Mouse (Mus musculus): ENCODE measurements around the gene Myb. TPM values are rescaled to one million over a fixed set of nuclear protein-coding genes. Genes with fewer than 3 reads are reported as not detected.
"Not testable (repeated sequence)": the region's sequence is repeated elsewhere in the genome, so short reads cannot be mapped to it uniquely, and the experiment has no call there.

Gene Myb
- polyA plus RNA-seq, 1 experiment = 82.4 TPM

DNA sequence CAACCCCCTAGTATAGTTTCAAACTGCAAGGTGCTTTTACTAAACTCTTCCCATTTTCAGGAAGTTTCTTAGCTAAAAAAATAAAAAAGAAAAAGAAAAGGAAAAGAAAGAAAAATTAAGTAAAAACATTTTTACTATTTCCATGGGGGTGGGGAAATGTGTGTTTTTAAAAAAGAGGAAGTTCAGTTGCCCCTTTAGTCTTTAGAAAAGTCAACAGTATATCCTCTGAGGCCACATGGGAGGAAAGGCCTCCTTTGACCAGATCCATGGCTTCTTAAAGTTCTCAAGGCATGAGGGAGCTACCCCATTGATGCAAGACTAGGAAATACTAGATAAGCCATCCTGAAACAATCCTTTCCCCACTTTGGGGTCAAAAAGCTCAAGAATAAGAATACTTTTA is 9.5 kb downstream of the Myb start:
- Histone ChIP-seq H3K27ac (ENCODE audit: insufficient read depth, low read depth, low read length) (no peak overlapping the region), H3K4me3 (ENCODE audit: insufficient read depth, low read depth, low read length) (no peak overlapping the region), H3K4me1 (ENCODE audit: control insufficient read depth, insufficient read depth, low read length) (no peaks in the 10 kb centered on the region)
- TF ChIP-seq POLR2A (IDR thresholded peaks at IDR 0.05; ENCODE audit: insufficient read depth, low read depth, low read length) (no peak), CTCF (IDR thresholded peaks at IDR 0.05; ENCODE audit: insufficient read depth, low read depth, low read length) (no peak)

DNA sequence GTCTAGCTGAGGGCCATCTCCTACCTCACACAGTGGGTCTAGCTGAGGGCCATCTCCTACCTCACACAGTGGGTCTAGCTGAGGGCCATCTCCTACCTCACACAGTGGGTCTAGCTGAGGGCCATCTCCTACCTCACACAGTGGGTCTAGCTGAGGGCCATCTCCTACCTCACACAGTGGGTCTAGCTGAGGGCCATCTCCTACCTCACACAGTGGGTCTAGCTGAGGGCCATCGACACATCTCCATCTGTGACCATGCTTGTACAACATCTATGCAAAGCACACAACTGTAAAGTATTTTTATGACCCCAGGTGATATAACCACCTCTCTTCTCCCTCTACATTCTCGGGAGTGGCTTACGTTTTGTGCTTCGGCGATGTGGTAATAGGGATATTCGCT is 10.8 kb downstream of the Myb start:
- H3K27ac ChIP-seq (ENCODE audit: insufficient read depth, low read depth, low read length); H3K4me3 ChIP-seq (ENCODE audit: insufficient read depth, low read depth, low read length): not testable (repeated sequence)
- WGBS = 97% methylated on average over 6 of the region's 6 CpGs

DNA sequence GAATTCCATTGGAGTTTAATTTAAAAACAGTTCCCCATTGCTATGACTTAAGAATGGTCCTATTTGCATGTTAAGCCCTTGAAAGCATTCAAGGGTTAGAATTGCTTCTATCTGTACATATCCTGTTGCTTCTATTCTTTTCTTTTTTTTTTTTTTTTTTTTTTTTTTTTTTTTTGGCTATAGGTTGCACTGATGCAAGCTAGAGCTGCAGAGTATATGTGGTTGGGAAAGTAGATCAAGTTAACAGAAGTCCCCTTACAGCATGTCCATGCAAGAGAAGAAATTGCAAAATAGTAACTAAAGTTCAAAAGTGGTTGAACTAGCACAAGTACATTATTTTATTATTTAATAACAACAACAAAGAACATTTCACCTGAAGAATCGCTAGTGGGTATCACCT is 14.1 kb downstream of the Myb start:
- TF ChIP-seq CTCF (IDR thresholded peaks at IDR 0.05; ENCODE audit: insufficient read depth, low read depth, low read length) = no peak
- TF ChIP-seq POLR2A (IDR thresholded peaks at IDR 0.05; ENCODE audit: insufficient read depth, low read depth, low read length) = no peak
- no peak overlapping the region for H3K4me3 ChIP-seq (ENCODE audit: insufficient read depth, low read depth, low read length)
- WGBS = 98% methylated on average over 1 of the region's 1 CpGs
- H3K27ac ChIP-seq (ENCODE audit: insufficient read depth, low read depth, low read length) = no peak overlapping the region
- peaks cover 6% of the 10 kb centered on the region for H3K4me1 ChIP-seq (ENCODE audit: control insufficient read depth, insufficient read depth, low read length)

More for the DNA sequence above, 10.8 kb downstream of the Myb start:
- not testable (repeated sequence) for H3K4me1 ChIP-seq (ENCODE audit: control insufficient read depth, insufficient read depth, low read length)

DNA sequence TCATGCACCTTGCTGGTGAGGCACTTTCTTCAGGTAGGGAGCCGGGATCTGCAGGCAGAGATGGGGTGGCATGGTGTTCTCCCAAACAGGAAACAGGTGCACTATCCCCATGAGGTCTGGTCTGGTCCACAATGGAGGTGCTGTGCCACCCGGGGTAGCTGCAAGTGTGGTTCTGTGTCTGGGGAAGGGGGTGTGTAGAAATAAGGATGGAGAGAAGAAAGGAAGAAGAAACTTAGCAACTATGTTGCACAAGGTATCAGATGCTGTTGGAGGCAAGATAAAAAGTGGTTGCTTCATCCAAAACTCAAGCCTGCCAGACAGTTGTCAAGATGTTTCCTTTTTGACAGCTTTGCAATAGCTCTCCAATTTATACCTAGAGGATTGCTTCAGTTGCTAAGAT is 14.5 kb downstream of the Myb start:
- H3K4me1 ChIP-seq (ENCODE audit: control insufficient read depth, insufficient read depth, low read length) = peaks cover 6% of the 10 kb centered on the region
- no peak overlapping the region for H3K4me3 ChIP-seq (ENCODE audit: insufficient read depth, low read depth, low read length)
- 93% methylated on average over 2 of the region's 2 CpGs for WGBS

DNA sequence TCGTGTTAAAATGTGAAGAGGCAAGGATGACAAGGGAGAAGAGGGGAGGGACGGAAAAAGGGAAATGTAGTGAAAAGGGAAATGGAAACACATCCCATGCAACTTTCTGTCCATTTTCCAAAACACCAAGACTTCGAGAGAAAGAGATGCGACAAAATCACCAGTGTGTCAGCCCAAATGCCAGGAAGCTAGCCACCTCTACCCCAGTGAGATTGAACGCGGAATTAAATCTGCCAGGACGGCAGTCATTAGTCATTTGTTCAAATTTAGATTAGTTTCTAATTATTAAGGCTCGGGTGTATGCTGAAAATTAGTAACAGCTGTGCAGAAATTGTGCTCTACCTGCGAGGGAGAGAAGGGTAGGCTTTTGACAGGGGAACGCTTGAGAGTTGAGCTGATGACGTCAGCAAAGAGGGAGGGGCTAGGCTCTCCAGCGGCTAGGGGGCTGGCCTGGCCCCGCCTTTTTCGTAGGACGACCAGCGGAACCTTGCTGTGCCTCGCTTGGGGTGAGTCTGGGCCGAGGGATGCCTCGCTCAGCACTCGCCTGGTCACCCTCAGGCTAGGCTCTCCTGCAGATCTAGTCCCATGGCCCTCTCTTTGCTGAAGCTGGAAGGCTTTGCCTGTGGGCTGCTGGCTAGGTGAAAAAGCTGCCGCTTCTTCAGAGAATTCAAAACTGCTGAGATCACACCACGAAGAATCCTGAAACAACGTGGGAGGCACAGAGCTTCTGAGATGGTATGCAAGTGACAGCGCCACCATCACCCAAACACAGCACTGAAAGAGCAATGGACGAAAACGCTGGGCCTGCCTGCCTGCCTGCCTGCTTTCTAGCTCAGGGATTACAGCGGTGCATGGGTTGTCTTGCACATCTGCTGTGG is 15.9 kb downstream of the Myb start:
- Histone ChIP-seq H3K4me3 (ENCODE audit: insufficient read depth, low read depth, low read length) (peak overlapping the region; percentile 46), H3K27ac (ENCODE audit: insufficient read depth, low read depth, low read length) (no peak overlapping the region), H3K4me1 (ENCODE audit: control insufficient read depth, insufficient read depth, low read length) (peaks cover 6% of the 10 kb centered on the region)
- WGBS = 12% methylated on average over 27 of the region's 27 CpGs
- TF ChIP-seq POLR2A (IDR thresholded peaks at IDR 0.05; ENCODE audit: insufficient read depth, low read depth, low read length) (no peak; the same call in 1 of the 2 replicates), CTCF (IDR thresholded peaks at IDR 0.05; ENCODE audit: insufficient read depth, low read depth, low read length) (no peak)

More for the DNA sequence above, 14.5 kb downstream of the Myb start:
- no peak overlapping the region for H3K27ac ChIP-seq (ENCODE audit: insufficient read depth, low read depth, low read length)
- TF ChIP-seq POLR2A (IDR thresholded peaks at IDR 0.05; ENCODE audit: insufficient read depth, low read depth, low read length) (no peak), CTCF (IDR thresholded peaks at IDR 0.05; ENCODE audit: insufficient read depth, low read depth, low read length) (no peak)

DNA sequence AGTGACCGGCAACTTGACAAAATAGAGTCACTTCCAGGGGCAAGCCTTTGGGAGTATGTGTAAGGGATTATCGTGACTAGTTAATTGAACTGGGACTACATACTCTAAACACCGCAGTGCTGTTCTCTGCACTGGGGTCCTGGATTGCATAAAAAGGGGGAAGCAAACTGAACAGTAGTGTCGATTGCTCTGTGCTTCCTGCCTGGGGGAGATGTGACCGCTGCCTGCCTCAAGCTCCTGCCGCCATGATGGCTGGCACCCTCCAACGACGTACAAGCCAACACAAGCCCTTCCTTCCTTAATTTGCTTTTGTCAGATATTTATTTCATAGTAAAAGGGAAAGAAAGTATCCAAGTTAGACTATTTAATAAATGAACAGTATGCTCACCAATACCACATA is 25.5 kb downstream of the Myb start:
- H3K4me3 ChIP-seq (ENCODE audit: insufficient read depth, low read depth, low read length) = no peak overlapping the region
- H3K27ac ChIP-seq (ENCODE audit: insufficient read depth, low read depth, low read length) = no peak overlapping the region
- H3K4me1 ChIP-seq (ENCODE audit: control insufficient read depth, insufficient read depth, low read length) = no peaks in the 10 kb centered on the region
- 97% methylated on average over 8 of the region's 8 CpGs for WGBS
- TF ChIP-seq POLR2A (IDR thresholded peaks at IDR 0.05; ENCODE audit: insufficient read depth, low read depth, low read length) (no peak), CTCF (IDR thresholded peaks at IDR 0.05; ENCODE audit: insufficient read depth, low read depth, low read length) (no peak)

DNA sequence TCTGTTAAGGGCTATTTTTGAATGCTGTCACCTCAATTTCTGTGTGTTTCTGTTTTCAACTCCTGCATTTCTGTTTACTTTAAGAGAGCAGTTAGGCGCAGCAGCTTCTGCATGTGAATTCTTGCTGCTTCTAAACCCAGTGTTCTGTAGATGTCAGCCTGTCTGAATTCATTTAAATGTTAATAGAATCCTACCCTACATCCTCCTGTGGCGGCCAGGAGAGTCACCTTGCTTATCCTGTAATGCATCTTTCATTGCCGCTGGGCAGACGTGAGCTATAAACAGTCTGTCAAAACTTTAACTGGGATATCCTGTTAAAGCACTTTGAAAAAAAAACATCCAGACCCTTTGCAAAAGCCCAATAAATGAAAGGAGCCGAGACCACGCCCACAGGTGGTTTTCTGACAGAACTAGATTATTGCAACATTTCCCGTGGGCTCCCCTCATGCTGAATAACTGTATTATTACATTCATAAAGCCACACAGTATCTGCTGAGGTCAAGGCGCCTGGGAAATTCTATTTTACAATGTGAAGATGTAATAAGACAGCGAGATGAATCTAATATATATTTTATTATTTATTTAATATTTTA is 29.8 kb downstream of the Myb start:
- 75% methylated on average over 9 of the region's 9 CpGs for WGBS
- TF ChIP-seq CTCF (IDR thresholded peaks at IDR 0.05; ENCODE audit: insufficient read depth, low read depth, low read length) = no peak
- no peak for TF ChIP-seq POLR2A (IDR thresholded peaks at IDR 0.05; ENCODE audit: insufficient read depth, low read depth, low read length)
- Histone ChIP-seq H3K27ac (ENCODE audit: insufficient read depth, low read depth, low read length) (no peak overlapping the region), H3K4me3 (ENCODE audit: insufficient read depth, low read depth, low read length) (no peak overlapping the region), H3K4me1 (ENCODE audit: control insufficient read depth, insufficient read depth, low read length) (no peaks in the 10 kb centered on the region)

DNA sequence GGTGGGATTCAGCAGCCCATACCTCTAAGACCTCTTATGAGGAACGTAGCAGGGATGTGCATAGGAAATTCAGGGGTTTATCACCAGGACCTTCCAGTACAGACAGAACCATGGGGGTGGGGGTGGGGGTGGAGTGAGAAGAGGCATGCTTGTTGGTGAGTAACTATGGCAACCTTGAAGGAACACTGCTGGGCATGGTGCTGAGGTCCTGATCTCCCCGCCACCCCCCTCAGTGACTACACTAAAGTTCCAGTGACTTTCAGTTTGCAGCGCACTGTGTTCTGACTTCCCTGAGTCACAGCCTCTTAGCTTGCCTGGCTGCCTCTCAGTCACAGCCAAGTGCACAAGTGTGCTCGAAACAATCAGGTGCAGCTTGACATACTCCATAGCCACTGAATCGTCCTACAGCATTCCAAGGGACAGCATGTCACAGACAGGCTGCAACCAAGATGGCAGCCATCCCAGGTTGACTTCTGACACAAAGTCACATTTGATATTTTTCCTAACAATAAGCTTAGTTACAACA is 32.6 kb downstream of the Myb start:
- H3K4me1 ChIP-seq (ENCODE audit: control insufficient read depth, insufficient read depth, low read length) = no peaks in the 10 kb centered on the region
- H3K4me3 ChIP-seq (ENCODE audit: insufficient read depth, low read depth, low read length) = no peak overlapping the region
- WGBS = 87% methylated on average over 5 of the region's 5 CpGs
- no peak for TF ChIP-seq CTCF (IDR thresholded peaks at IDR 0.05; ENCODE audit: insufficient read depth, low read depth, low read length)
- no peak for TF ChIP-seq POLR2A (IDR thresholded peaks at IDR 0.05; ENCODE audit: insufficient read depth, low read depth, low read length)
- no peak overlapping the region for H3K27ac ChIP-seq (ENCODE audit: insufficient read depth, low read depth, low read length)

DNA sequence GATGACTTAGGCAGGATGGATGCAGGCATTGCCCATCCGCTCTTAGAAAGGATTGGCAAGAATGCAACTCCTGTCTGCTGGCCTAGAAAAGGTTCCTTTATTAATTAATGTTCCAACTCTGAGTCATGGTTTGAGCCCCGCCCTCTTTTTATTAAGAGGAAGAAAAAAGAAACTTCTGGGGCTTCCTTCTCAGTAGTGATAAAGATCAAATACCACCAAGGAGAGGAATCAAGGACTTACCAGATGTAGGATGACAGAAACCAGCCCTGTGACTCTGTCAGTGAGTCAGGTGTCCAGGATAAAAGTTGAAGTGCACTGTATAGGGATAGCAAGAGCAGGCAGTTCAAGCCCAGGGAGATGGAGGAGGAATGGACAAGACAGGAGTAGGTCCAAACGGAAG is 42.4 kb downstream of the Myb start:
- Histone ChIP-seq H3K27ac (ENCODE audit: insufficient read depth, low read depth, low read length) (no peak overlapping the region), H3K4me1 (ENCODE audit: control insufficient read depth, insufficient read depth, low read length) (no peaks in the 10 kb centered on the region), H3K4me3 (ENCODE audit: insufficient read depth, low read depth, low read length) (no peak overlapping the region)
- TF ChIP-seq CTCF (IDR thresholded peaks at IDR 0.05; ENCODE audit: insufficient read depth, low read depth, low read length) (no peak), POLR2A (IDR thresholded peaks at IDR 0.05; ENCODE audit: insufficient read depth, low read depth, low read length) (no peak)
- 85% methylated on average over 3 of the region's 3 CpGs for WGBS

Measured in olfactory bulb, adult 2 months (tissue).